Mouse (Mus musculus) kidney, postnatal 14 days (tissue): ENCODE data around the gene 2900026A02Rik.

ENCODE experiments used
- DNase-seq: peaks from one replicate; pipeline ENCODE4 v3.0.0; 2022; ENCODE audit warnings: mixed read lengths

The 2900026A02Rik gene

DNA sequence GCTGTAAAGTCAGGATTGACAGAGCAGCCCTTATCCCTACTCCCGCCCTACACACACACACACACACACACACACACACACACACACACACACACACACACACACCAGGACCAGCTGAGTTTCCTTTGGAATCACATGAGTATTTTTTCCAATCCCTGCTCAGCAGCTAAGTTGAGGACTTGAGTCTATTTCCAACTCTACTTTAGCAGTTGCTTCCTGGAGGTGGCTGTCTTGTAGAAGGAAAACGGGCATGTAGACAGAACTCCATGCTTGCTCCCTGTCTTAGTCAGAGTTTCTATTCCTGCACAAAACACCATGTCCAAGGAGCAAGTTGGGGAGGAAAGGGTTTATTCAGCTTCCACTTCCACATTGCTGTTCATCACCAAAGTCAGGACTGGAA, 133.6 kb downstream of the 2900026A02Rik start:
- DNase-seq, result no peak

DNA sequence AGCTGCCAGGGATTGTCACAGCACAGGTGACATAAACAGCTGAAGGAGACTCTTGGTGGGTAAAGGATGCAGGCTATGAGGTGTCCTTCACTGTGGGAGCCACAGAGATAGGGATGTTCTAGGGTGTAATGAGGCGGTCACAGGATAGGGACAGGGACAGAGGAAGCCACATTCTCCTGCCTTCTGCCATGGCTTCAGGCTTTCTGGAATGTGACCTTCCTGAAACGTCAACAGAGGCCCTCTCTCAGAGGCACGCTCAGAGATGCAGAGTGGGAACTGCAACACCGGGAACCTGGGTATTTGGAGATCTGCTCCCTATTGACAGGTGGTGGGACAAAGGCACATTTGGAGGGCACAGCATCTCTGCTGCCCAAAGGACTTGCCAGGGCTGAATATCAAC, 134.0 kb downstream of the 2900026A02Rik start:
- DNase-seq, result no peak

DNA sequence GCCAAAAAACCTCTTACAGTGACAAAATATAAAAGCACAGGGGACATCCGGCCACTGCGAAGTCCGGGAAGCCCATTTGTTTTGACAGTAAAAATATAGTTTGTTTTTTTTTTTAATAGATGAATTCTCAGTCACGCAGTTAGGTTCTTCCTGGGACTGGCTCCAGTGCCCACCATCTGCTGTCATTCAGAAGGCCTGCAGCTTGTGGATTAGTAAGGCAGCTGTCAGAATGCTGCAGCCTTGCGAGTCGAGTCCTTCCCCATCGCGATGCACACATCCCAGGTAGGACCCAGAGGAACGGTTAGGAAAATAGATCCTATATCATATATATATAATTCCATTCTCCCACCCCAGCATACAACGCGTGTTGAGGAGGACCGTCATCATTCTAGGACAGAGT, 134.6 kb downstream of the 2900026A02Rik start:
- peak; percentile 44 for DNase-seq

DNA sequence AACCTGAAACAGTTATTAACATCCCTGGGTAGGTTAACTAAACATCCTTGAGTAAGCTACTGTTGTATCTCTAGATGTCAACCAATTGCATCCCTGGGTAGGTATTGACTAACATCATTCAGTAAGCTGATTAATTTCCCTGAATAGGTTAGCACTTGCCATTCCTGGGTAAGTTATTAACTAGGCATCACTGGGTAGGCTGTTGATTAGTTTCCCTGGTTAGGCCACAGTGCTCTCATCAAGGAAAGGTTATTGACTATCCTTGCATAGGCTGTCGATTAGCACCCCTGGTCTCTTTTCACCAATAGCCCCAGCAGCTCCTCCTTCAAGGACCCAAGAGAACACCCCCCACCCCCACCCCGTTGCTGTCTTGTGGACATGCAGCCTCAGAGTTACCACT, 135.1 kb downstream of the 2900026A02Rik start:
- no peak for DNase-seq

DNA sequence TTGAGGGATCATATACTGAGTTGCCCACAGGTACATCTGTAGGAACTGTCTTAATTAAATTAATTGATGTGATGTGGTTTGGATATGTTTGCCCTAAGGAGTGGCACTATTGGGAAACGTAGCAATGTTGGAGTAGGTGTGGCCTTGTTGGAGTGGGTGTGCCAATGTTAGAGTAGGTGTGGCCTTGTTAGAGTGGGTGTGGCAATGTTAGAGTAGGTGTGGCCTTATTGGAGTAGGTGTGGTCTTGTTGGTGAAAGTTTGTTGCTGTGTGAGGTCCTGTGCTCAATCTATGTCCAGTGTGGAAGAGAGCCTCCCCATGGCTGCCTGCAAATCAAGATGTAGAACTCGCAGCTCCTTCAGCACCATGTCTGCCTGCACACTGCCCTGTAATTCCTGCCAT, 136.7 kb downstream of the 2900026A02Rik start:
- DNase-seq, result no peak

DNA sequence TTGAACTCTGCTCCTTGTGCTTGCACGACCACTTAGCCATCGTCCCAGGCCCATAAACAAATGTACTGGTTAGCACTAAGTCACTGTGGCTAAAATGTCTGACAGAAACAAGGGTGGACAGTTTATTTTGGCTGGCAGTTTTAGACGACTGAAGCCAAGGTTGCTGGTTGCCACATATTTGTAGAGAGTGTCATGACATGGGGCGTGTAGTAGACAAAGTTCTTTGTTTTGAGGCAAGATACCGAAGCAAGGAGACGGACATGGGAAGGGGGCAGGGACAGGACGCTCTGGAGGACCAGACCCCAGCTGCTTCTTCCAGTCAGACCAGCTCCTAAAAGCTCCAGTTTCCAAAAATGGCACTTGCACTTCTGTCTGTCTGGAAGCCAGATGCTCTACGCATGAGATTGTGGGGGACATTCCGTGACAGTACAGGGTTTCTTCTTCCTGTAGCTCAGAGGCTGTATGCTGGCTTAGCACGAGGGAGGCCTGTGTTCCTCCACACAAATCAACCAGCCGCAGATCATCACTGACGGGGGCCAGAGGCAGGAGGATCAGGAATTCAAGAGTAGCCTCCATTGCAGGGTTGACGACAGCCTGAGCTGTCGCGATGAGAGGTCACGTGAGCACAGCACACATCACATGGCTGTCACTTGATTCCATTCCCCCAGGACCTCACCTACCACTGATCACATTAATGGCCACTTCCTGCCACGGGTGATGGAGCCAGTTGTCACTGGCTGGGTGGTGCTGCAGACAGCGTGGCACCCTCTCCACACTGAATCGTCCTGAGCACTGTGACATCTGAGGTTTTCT, 138.5 kb downstream of the 2900026A02Rik start:
- peak; percentile 23 for DNase-seq

DNA sequence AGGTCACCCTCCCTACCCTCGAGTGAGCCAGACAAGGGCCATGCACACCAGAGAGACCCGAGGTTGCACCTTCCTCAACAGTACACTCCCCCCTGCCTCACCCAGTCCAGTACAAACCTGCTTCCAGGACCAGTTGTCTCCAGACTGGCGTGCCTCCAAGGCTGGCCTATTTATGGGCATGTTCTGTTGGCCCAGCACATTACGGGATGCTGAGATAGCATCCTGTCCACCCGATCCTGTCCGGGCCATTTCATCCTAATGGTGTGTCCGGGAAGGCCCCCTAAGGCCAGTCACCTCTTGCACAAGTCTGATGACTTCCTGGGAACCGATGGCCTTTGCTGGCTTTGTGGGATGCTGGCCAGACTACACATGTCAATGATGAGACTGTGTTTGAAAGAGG, 139.6 kb downstream of the 2900026A02Rik start, which contains the start of gene Crybb3:
Crybb3 (minus strand) TSS at position 146 of the 400 bp plus-strand sequence.
- peak; percentile 71 for DNase-seq

DNA sequence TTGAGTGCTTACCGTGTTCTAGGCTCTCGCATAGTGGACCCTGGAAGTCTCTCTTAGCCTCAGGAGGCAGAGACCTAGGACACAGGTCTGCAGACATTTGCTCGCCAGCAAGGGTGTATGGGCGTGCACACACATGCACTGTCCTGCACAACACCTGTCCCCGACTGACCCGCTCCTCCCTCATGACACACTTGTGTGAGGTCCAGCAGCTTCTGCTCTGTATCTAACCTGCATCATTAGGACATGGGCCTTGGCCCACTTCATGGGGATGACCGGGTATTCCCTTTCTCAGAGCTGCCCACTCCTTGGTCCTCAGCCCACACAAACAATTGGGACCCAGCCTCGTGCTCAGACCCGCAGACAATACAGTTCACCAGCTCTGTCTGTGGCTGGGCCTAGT, 140.0 kb downstream of the 2900026A02Rik start:
- DNase-seq, result no peak

DNA sequence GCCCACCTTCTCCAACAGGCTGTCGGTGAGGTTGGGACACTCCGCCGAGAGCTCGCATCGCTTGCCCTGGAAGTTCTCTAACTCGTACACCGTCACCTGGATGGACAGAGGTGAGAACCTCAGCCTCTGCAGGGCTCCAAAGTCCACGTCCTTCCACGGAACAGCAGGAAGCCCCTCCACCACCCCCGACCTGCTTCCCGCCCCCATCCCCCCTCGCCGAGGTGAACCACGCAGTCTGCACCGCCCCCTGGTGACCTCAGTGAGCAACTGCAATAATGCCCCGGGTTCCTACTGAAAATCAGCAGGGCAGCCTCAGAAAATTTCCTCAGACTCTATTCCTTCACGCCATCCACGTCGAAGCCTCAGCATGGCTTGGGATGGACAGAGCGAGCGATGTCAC, 141.3 kb downstream of the 2900026A02Rik start:
- peak; percentile 37 for DNase-seq

DNA sequence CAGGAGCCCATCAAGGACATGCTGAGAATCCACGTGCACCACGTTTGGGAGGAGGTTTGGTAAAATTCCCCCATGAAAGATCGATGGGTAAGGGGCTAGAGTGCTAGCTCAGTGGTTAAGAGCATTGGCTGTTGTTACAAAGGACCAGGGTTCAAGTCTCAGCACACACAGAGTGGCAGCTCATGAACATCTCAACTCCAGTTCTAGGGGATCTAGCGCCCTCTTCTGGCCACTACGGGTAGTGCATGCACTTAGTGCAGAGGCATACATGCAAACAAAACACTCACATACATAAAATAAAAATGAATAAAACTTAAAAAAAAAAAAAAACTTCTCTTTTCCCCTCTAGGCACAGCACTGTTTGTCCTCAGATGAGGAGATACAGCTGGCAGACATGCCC, 142.3 kb downstream of the 2900026A02Rik start:
- DNase-seq, result no peak

DNA sequence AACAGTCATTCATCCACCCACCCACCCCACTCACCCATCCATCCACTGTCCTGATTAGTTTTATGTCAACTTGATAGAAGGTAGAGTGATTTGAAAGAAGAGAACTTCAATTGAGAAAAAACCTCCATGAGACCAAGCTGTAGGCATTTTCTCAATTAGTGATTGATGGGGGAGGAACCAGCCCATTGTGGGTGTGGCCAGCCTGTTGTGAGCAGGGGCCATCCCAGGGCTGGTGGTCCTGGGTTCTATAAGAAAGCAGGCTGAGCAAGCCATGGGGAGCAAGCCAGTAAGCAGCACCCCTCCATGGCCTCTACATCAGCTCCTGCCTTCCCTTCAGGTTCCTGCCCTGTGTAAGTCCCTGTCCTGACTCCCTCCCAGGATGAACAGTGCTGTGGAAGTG, 151.0 kb downstream of the 2900026A02Rik start, which contains the start of gene Crybb2:
Crybb2 (minus strand) TSS at position 101 of the 400 bp plus-strand sequence.
- no peak for DNase-seq

DNA sequence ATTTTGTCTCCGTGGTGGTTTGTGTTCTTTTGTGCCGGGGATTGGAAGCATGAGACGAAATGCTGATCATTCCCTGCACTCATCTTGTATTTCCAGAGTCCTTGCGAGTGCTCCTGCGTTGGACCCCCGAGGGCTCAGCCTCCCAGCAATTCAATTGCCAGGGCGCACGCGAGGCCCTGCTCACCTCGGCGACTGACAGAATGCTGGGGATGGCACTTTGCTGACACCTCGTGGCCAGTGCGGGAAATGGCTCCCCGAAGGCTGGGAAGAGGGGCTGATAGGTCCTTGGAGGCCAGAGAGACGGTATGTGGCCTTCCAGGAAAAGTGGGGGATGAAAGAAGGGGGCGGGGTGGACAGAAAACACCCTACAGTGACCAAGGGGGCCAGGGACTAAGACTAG, 166.7 kb downstream of the 2900026A02Rik start:
- DNase-seq, result peak; percentile 83

DNA sequence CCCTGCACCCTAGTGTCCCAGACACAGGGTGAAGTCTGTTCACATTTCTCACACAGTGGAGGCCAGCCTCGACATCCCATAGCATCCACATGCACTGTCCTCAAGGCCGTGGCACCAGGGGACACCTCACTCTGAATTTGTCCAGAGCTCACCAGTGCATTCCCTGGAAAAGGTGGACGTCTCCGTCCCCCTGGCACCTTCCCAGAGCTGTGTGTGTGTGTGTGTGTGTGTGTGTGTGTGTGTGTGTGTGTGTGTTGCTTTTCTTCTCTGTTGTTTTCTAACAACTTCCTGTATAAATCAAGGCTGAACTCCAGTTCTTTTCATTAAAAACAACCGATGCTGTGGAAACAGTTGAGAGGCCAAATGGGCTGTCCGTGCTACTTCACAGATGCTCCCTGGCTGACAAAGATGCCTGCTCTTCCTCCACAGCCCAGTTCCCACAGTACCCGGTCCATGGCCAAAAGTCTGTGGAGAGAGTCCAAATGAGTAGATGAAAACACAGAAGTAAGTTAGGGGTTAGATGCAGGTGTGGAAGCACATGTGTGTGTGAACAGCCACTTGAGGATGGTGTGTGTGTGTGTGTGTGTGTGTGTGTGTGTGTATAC, 170.4 kb downstream of the 2900026A02Rik start:
- peak; percentile 18 for DNase-seq

DNA sequence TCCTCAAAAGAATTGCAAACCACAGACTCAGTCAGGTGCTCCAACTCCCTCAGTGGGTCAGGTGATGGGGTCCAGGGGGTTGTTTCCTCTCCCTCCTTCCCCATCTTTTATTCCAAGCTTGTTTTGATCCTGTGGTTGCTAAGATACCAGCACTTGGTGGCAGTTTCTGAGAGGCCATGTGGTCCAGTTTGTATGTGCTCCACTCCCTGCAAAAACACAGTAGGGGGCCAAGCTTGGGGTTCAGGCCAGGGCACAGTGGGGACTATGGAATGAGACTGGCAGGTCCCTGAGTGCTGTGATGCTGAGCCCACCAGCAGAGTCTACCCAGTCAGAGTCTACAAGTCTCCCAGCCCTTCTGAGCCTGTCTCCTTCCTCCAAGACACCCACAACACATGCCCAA, 171.2 kb downstream of the 2900026A02Rik start:
- no peak for DNase-seq

DNA sequence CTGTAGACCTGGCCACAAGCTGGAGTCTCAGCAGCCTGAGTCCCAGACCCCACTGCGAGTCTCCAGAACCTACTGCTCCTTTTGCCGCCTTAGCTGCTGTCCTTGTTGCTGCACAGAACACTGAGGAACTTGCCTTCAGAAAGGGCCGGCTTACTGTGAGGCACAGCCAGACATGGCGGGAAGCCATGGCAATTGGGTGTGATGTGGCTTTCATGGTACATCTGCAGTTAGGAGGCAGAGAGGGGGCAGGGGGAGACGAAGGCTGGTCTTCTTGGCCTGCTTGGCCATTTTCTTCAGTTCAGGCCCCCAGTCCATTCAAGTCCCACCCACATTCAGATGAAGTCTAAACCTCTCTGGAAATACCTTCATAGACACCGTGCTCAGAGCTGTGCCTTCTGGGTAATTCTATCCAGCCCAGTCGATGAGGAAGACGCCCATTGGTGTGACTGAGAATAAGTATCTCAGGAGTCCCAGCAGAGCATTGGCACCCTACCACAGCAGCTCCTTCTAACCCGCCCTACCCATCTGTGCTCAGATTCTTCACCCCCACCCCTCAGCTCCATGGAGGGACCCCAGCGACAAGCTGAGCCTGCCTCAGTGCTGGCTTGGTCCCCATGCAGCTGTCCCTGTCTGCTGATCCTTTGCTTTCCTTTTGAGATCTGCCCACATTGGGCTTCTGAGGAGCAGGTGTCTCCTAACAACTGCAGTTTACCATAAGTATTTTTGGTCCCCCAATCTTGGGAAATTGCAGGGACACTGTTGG, 175.3 kb downstream of the 2900026A02Rik start:
- DNase-seq, result no peak

DNA sequence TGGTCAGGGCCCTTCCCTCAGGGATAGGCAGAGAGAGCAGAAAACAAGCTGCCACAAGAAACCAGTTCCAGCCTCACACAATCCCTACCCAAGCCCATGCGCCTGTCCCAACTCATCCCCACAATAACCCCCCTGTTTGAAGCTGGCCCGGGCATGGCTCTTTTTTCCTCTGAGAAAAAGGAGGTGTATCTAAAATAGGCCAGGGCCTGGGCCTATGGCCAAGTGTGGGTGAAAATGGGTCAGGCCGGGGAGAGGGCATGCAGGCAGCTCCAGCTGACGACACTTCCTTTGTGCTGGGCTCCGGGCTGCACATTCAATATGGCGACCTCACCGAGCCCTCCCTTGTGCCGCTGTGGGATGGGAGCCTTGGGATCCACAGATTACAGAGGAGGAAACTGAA, 177.5 kb downstream of the 2900026A02Rik start:
- no peak for DNase-seq

DNA sequence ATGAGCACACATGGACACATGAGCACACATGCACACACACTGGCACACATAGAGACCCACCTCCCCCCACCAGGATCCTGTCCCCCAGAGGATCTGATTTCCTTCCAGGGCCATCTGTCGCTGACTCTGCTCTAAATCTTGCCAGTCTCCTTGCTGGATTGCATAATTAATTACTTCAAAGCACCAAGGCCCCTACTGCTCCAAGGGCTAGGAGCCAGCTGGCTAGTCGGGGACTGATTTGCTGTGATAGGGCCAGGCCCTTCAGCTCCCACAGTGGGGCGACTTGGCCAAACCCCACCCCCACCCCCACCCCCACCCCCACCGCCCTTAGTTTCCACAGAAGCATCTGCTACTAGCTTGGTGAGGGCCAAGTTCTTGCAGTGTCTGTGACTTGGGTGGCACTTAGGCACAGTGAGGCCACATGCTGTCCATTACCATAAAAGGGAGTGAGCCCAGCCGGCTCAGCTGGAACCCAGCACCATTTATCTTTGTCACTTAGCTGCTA, 179.4 kb downstream of the 2900026A02Rik start:
- DNase-seq, result peak; percentile 65

DNA sequence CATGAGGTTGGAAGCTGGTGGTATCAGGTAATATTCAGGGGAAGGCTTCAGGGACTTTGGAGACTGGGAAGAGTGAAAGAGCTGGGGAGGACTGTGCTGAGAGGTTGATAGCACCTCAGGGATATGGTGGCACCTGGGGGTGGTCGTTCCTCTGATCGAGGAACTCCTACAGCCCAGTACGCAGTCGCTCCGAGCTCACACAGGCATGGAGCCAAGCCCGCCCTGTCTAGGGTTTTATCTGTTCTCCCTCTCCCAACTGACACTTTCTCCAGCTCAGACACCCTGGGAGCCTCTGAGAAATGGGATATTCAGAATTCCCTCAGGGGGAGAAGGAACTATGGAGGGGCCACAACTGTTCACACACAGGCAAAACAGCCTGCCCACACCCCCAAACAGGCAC, 180.3 kb downstream of the 2900026A02Rik start:
- DNase-seq, result peak; percentile 14

DNA sequence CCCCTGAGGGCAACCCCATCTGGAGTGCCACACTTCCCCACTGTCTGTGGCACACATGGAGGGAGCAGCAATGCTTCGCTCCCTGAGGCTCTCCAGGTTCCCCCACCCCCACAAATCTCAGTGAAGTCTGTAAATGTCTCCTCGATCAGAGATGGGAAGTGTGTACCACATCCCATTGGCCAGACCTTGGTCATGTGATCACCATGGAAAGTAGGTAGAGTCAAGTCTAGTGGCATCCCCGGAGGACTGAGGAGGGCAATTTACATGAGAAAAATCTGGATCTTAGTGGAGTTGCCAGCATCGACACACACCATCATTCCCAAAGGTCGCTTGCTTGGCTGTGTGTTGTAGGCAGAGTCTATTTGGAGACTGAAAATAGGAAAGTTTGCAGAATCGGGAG, 182.4 kb downstream of the 2900026A02Rik start:
- no peak for DNase-seq
